Mouse (Mus musculus) E14TG2a.4 (cell line): ENCODE measurements at regions not wholly inside any gene's neighbourhood (a gene's known extent, or its start where the extent isn't known, plus 50 kb on each side); places are given as distances from the start of the nearest gene placed in this dataset.

Source experiments
- H3K27me3 ChIP-seq: 2 replicates; pipeline ENCODE4 v1.6.1; 2014; ENCODE audit warnings: low read length, control low read depth; ENCODE audit not compliant: insufficient read depth
- H3K36me3 ChIP-seq: 2 replicates; pipeline ENCODE4 v1.6.1; 2014; ENCODE audit warnings: low read length, control low read depth; ENCODE audit not compliant: insufficient read depth
- H3K4me1 ChIP-seq: replicated peaks from 2 replicates; pipeline ENCODE4 v1.6.1; 2014; ENCODE audit warnings: low read depth, low read length, control low read depth
- H3K4me3 ChIP-seq: replicated peaks from 2 replicates; pipeline ENCODE4 v1.5.1; 2014; ENCODE audit warnings: mild to moderate bottlenecking, low read length
- H3K9me3 ChIP-seq: 2 replicates; pipeline ENCODE4 v1.6.1; 2014; ENCODE audit warnings: low read length, control low read depth
- CTCF ChIP-seq: conservative IDR thresholded peaks from 2 replicates; pipeline ENCODE4 v1.5.1; 2014; ENCODE audit warnings: low read length
- NANOG ChIP-seq: IDR thresholded peaks from 2 replicates; pipeline ENCODE4 v1.6.1; 2014; ENCODE audit warnings: borderline replicate concordance, low read length, mixed read lengths
- POU5F1 ChIP-seq: IDR thresholded peaks from 2 replicates; pipeline ENCODE4 v1.6.1; 2014; ENCODE audit warnings: low read length, borderline replicate concordance

GRCm38 (mm10) chr7:71413121-71413520, 61.8 kb upstream of the Gm10295 start:
- Histone ChIP-seq H3K36me3 (no peaks in the 10 kb centered on the region), H3K27me3 (peaks cover 5% of the 10 kb centered on the region; the same call in 1 of the 2 replicates), H3K9me3 (no peaks in the 10 kb centered on the region), H3K4me3 (no peak overlapping the region), H3K4me1 (0 out of 2 replicates have a peak, but pooled peaks cover 4% of the 10 kb centered on the region)
- TF ChIP-seq CTCF = no peak
- TF ChIP-seq NANOG = no peak
- no peak for TF ChIP-seq POU5F1

- Histone ChIP-seq H3K4me3 (no peak overlapping the region), H3K4me1 (0 out of 2 replicates have a peak, but pooled peaks cover 4% of the 10 kb centered on the region), H3K36me3 (no peaks in the 10 kb centered on the region), H3K9me3 (no peaks in the 10 kb centered on the region), H3K27me3 (peaks cover 5% of the 10 kb centered on the region; the same call in 1 of the 2 replicates)
- TF ChIP-seq NANOG (no peak), POU5F1 (no peak), CTCF (peak; percentile 69)
Observed at GRCm38 (mm10) chr7:71412079-71412478, 60.8 kb upstream of the Gm10295 start.

DNA sequence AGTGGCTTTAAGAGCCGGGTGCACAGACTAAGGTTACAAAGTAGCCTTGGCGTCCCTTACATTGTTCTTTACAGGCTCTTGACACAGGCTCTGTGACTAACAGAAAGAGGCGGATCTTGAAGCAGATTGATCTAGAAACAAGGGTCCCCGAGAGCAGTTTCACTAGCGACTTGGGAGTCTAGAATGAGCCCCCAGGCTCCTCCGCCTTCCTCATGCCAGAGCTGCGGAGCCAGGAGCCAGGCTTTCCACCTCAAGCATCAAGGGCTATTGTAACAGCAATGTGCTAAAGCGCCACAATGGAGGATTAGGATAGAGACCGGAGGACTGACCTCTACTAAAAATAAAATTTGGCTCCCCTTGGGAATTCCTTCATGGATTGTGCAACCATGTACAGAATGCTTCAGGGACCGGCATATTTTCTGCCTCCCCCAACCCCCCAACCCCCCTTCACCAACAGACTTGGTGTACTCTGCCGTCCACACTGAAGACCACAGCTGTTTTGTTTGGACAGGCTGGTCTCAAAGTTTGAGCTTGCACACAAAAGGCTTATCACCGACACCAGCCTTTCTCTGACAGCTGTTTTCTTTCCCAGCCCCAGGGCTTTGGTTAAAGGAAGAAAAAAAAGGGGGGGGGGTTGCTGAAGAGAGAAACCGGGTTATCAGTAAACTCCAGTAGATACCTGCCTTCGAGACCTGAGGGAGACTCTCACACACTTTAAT, 60.2 kb upstream of the Gm10295 start:
- Histone ChIP-seq H3K4me1 (0 out of 2 replicates have a peak, but pooled peaks cover 4% of the 10 kb centered on the region), H3K27me3 (peaks cover 5% of the 10 kb centered on the region; the same call in 1 of the 2 replicates), H3K36me3 (no peaks in the 10 kb centered on the region), H3K9me3 (no peaks in the 10 kb centered on the region), H3K4me3 (no peak overlapping the region)
- no peak for TF ChIP-seq NANOG
- no peak for TF ChIP-seq CTCF
- TF ChIP-seq POU5F1 = no peak

DNA sequence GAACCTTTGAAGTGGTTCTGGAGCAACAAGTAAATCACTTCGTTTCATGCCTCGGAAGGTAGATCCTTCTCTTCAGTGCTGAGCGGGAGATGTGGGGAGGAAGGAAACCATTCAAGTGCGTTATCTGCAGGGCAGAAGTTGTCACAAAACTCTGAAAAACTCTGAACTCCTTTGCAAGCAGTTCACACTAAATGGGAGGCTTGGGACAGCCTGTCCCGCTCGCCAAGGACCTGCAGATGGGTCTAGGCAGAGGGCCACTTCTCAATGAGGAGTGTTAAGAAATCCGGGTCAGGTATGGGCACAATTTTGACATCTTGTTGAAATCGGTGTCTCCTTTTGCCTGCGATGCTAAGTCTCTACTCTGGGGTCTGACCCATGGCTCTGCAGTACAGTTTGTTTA, 58.6 kb upstream of the Gm10295 start:
- H3K9me3 ChIP-seq = no peaks in the 10 kb centered on the region
- 0 out of 2 replicates have a peak, but pooled peaks cover 4% of the 10 kb centered on the region for H3K4me1 ChIP-seq
- H3K27me3 ChIP-seq = peaks cover 5% of the 10 kb centered on the region; the same call in 1 of the 2 replicates
- TF ChIP-seq POU5F1 = no peak
- no peak for TF ChIP-seq CTCF
- TF ChIP-seq NANOG = no peak
- H3K4me3 ChIP-seq = no peak overlapping the region
- H3K36me3 ChIP-seq = no peaks in the 10 kb centered on the region

- Histone ChIP-seq H3K4me1 (0 out of 2 replicates have a peak, but pooled peaks cover 4% of the 10 kb centered on the region), H3K27me3 (peaks cover 5% of the 10 kb centered on the region; the same call in 1 of the 2 replicates), H3K9me3 (no peaks in the 10 kb centered on the region), H3K36me3 (no peaks in the 10 kb centered on the region), H3K4me3 (no peak overlapping the region)
- TF ChIP-seq CTCF = no peak
- TF ChIP-seq POU5F1 = no peak
- TF ChIP-seq NANOG = no peak
Observed at GRCm38 (mm10) chr7:71409061-71409460, 57.8 kb upstream of the Gm10295 start.

DNA sequence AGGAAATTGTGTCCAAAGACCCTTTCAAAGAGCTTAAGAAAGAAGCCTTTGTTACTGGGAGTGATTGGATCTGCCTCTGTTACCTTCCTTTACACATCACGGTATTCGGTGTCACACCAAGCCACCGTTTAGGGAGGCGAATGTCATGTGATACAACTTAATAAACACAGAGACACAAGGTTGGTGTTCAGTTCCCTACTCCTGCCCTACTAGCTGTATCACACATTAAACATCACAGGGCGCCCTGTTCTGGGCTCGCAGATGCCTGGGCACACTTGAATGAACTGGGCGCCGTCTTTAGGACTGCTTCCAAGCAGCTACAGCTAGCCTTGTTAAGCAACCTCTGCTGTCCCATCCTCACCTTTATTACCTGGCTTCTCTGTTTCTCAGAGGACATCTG, 55.0 kb upstream of the Gm10295 start:
- Histone ChIP-seq H3K36me3 (no peaks in the 10 kb centered on the region), H3K27me3 (peaks cover 5% of the 10 kb centered on the region; the same call in 1 of the 2 replicates), H3K4me1 (no peaks in the 10 kb centered on the region), H3K4me3 (no peak overlapping the region), H3K9me3 (no peaks in the 10 kb centered on the region)
- TF ChIP-seq POU5F1 (no peak), NANOG (no peak), CTCF (no peak)
